Mouse (Mus musculus) midbrain, embryonic 11.5 days (tissue): ENCODE data around the gene Cerk. TPM values are rescaled to one million over a fixed set of nuclear protein-coding genes. Genes with fewer than 3 reads are reported as not detected.
"Not testable (repeated sequence)": the region's sequence is repeated elsewhere in the genome, so short reads cannot be mapped to it uniquely, and the experiment has no call there.

Experiments
- ATAC-seq: fragments of 200-750 bp; cut with Nextera tagmentation; 2 replicates; pipeline ENCODE4 v1.8.0; 2017; ENCODE audit warnings: moderate TSS enrichment, moderate library complexity; ENCODE audit not compliant: low FRiP score
- DNase-seq: peaks from one replicate; pipeline ENCODE4 v3.0.0; 2015; ENCODE audit warnings: low spot score; ENCODE audit errors: missing footprints
- H3K27ac ChIP-seq: fragments of 300-500 bp; sonication (generic); 2 replicates; pipeline ENCODE4 v1.5.1; 2014; ENCODE audit warnings: low read depth, low read length
- H3K27me3 ChIP-seq: fragments of 300-500 bp; sonication (generic); 2 replicates; pipeline ENCODE4 v1.6.1; 2014; ENCODE audit warnings: mild to moderate bottlenecking, low read length, moderate library complexity, mixed read lengths; ENCODE audit not compliant: control insufficient read depth, insufficient read depth
- H3K36me3 ChIP-seq: fragments of 300-500 bp; sonication (generic); 2 replicates; pipeline ENCODE4 v1.6.1; 2014; ENCODE audit warnings: mild to moderate bottlenecking, low read length, moderate library complexity, mixed read lengths; ENCODE audit not compliant: control insufficient read depth, insufficient read depth
- H3K4me1 ChIP-seq: fragments of 300-500 bp; sonication (generic); 2 replicates; pipeline ENCODE4 v1.6.1; 2014; ENCODE audit warnings: low read length; ENCODE audit not compliant: control insufficient read depth, insufficient read depth
- H3K4me2 ChIP-seq: fragments of 300-500 bp; sonication (generic); 2 replicates; pipeline ENCODE4 v1.6.1; 2014; ENCODE audit warnings: mild to moderate bottlenecking, moderate library complexity
- H3K4me3 ChIP-seq: fragments of 300-500 bp; sonication (generic); 2 replicates; pipeline ENCODE4 v1.5.1; 2014; ENCODE audit warnings: low read depth, low read length
- H3K9ac ChIP-seq: fragments of 300-500 bp; sonication (generic); 2 replicates; pipeline ENCODE4 v1.6.1; 2014; ENCODE audit warnings: low read length
- H3K9me3 ChIP-seq: fragments of 300-500 bp; sonication (generic); 2 replicates; pipeline ENCODE4 v1.6.1; 2016; ENCODE audit warnings: low read length; ENCODE audit not compliant: control insufficient read depth
- WGBS: fragments of 180-500 bp; shearing (Covaris S2); extraction: QIAGEN DNeasy Blood & Tissue Kit; methylation state at CpG from one replicate; pipeline ENCODE4 v1.1.7; 2014; 5-methylcytosine and 5-hydroxymethylcytosine counted together
- polyA plus RNA-seq: library from polyadenylated mRNA; unstranded; fragments of >200 nt; fragmentation: Nextera tagmentation; extraction: Ambion mirVana; gene quantifications from 2 replicates; pipeline ENCODE4 v1.2.1, GENCODE M21; 2014

Gene Cerk
- polyA plus RNA-seq, 1 experiment from 2014 or later: 17.3 TPM

GRCm38 (mm10) chr15:86164718-86165345, 21.1 kb downstream of the Cerk start:
- Histone ChIP-seq H3K4me3 (no peak overlapping the region), H3K4me1 (peaks cover 10% of the 10 kb centered on the region; the same call in 1 of the 2 replicates), H3K9me3 (no peaks in the 10 kb centered on the region), H3K27me3 (no peaks in the 10 kb centered on the region), H3K4me2 (no peak overlapping the region), H3K36me3 (peaks cover 3% of the 10 kb centered on the region; the same call in 1 of the 2 replicates), H3K27ac (no peak overlapping the region), H3K9ac (no peak overlapping the region)
- ATAC-seq: no peak
- 80% methylated on average over 21 of the region's 21 CpGs for WGBS
- DNase-seq: no peak

GRCm38 (mm10) chr15:86161800-86162199, 24.1 kb downstream of the Cerk start:
- H3K27ac ChIP-seq, H3K9me3 ChIP-seq, H3K9ac ChIP-seq, H3K36me3 ChIP-seq, H3K27me3 ChIP-seq, H3K4me1 ChIP-seq, DNase-seq, ATAC-seq, H3K4me2 ChIP-seq, H3K4me3 ChIP-seq: not testable (repeated sequence)
- WGBS: 97% methylated on average over 3 of the region's 3 CpGs

GRCm38 (mm10) chr15:86160906-86161305, 25.0 kb downstream of the Cerk start:
- Histone ChIP-seq H3K36me3 (peaks cover 3% of the 10 kb centered on the region; the same call in 1 of the 2 replicates), H3K4me2 (no peak overlapping the region), H3K27me3 (no peaks in the 10 kb centered on the region), H3K4me3 (no peak overlapping the region), H3K27ac (no peak overlapping the region), H3K9me3 (no peaks in the 10 kb centered on the region), H3K4me1 (no peaks in the 10 kb centered on the region), H3K9ac (no peak overlapping the region)
- DNase-seq (no peak), ATAC-seq (no peak)
- WGBS: 79% methylated on average over 10 of the region's 10 CpGs

GRCm38 (mm10) chr15:86159719-86160118, 26.2 kb downstream of the Cerk start:
- peaks cover 3% of the 10 kb centered on the region; the same call in 1 of the 2 replicates for H3K36me3 ChIP-seq
- DNase-seq (no peak), ATAC-seq (no peak)
- H3K4me2 ChIP-seq: no peak overlapping the region
- whole genome bisulfite sequencing: 90% methylated on average over 5 of the region's 5 CpGs
- H3K27me3 ChIP-seq: no peaks in the 10 kb centered on the region
- H3K27ac ChIP-seq: no peak overlapping the region
- H3K4me1 ChIP-seq: no peaks in the 10 kb centered on the region
- no peak overlapping the region for H3K9ac ChIP-seq
- H3K4me3 ChIP-seq: no peak overlapping the region
- H3K9me3 ChIP-seq: no peaks in the 10 kb centered on the region

- H3K27ac ChIP-seq: no peak overlapping the region
- no peak overlapping the region for H3K4me3 ChIP-seq
- no peak overlapping the region for H3K9ac ChIP-seq
- ATAC-seq: no peak
- H3K27me3 ChIP-seq: no peaks in the 10 kb centered on the region
- no peaks in the 10 kb centered on the region for H3K4me1 ChIP-seq
- DNase-seq: no peak
- no peak overlapping the region for H3K4me2 ChIP-seq
- WGBS: 90% methylated on average over 16 of the region's 16 CpGs
- peaks cover 3% of the 10 kb centered on the region; the same call in 1 of the 2 replicates for H3K36me3 ChIP-seq
- no peaks in the 10 kb centered on the region for H3K9me3 ChIP-seq
These were observed 26.8 kb downstream of the Cerk start for GRCm38 (mm10) chr15:86159093-86159492.

- Histone ChIP-seq H3K9ac (no peak overlapping the region), H3K9me3 (no peaks in the 10 kb centered on the region), H3K4me2 (no peak overlapping the region), H3K4me3 (no peak overlapping the region), H3K4me1 (no peaks in the 10 kb centered on the region), H3K27me3 (no peaks in the 10 kb centered on the region), H3K27ac (no peak overlapping the region), H3K36me3 (no peaks in the 10 kb centered on the region; the same call in 1 of the 2 replicates)
- DNase-seq (no peak), ATAC-seq (no peak)
- 79% methylated on average over 5 of the region's 5 CpGs for WGBS
These were observed 29.4 kb downstream of the Cerk start for GRCm38 (mm10) chr15:86156492-86156891.

- Histone ChIP-seq H3K9me3 (no peaks in the 10 kb centered on the region), H3K36me3 (no peaks in the 10 kb centered on the region), H3K4me2 (no peak overlapping the region), H3K27ac (no peak overlapping the region), H3K4me3 (no peak overlapping the region), H3K4me1 (no peaks in the 10 kb centered on the region), H3K9ac (no peak overlapping the region), H3K27me3 (no peaks in the 10 kb centered on the region)
- ATAC-seq (no peak), DNase-seq (no peak)
- 90% methylated on average over 12 of the region's 12 CpGs for WGBS
These were observed 32.4 kb downstream of the Cerk start for GRCm38 (mm10) chr15:86153481-86153960.

- Histone ChIP-seq H3K27me3 (no peaks in the 10 kb centered on the region), H3K9ac (no peak overlapping the region), H3K27ac (no peak overlapping the region), H3K36me3 (no peaks in the 10 kb centered on the region), H3K9me3 (no peaks in the 10 kb centered on the region), H3K4me1 (no peaks in the 10 kb centered on the region), H3K4me3 (no peak overlapping the region), H3K4me2 (no peak overlapping the region)
- no peak for ATAC-seq
- DNase-seq: no peak
- WGBS: 63% methylated on average over 4 of the region's 4 CpGs
These were observed 35.3 kb downstream of the Cerk start for GRCm38 (mm10) chr15:86150593-86150992.

GRCm38 (mm10) chr15:86146922-86147321, 39.0 kb downstream of the Cerk start:
- Histone ChIP-seq H3K27ac (no peak overlapping the region), H3K4me1 (no peaks in the 10 kb centered on the region), H3K4me3 (no peak overlapping the region), H3K27me3 (no peaks in the 10 kb centered on the region), H3K9me3 (no peaks in the 10 kb centered on the region), H3K4me2 (no peak overlapping the region), H3K9ac (no peak overlapping the region), H3K36me3 (0 out of 2 replicates have a peak, but pooled peaks cover 3% of the 10 kb centered on the region)
- DNase-seq (no peak), ATAC-seq (no peak)
- 89% methylated on average over 8 of the region's 8 CpGs for WGBS
